Comparison of ENCODE assay signal across 28 mouse cellular contexts in the genomic region with DNA sequence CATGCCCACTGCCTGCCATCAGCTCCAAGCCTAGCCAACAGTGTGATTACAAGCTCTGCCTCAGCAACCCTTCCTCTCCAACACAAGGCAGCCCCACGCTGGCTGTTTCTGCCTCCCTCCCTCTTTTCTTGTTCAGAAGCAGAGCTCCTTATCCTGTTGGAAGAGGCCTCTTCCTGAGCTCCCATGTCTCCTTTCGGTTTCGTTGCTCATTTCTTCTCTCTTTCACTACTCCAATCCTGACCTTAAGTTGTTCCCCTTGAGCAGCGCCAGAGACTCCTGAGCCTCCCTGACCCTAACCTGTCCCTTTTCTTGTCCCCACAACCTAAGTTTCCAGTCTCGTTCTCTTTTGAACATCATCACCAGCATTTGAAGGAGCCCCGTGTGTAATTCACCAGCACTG. TPM values are rescaled to one million over a fixed set of nuclear protein-coding genes. Genes with fewer than 3 reads are reported as not detected.
DNase-seq lines count a peak whose midpoint lies in the region; ATAC-seq and TF ChIP-seq lines count a peak whose summit lies in the region.
"Had no signal": no experiment of that assay in that cellular context is flagged by ENCODE, and none has a peak within 500 bp of the region (broad histone marks: within the 10 kb centered on the region; RNA-seq: fewer than 3 reads in every experiment).

No protein-coding gene starts in this region.

- H3K27ac ChIP-seq in liver, adult 2 months (replicated peaks; ENCODE audit: insufficient read depth, low read depth, low read length): peak overlapping the region; percentile 46; the same call in 1 of the 2 replicates
- H3K27ac ChIP-seq in macrophage: peak overlapping the region; percentile 15
- H3K27ac ChIP-seq: embryonic facial prominence, embryonic 13.5 days; forebrain, embryonic 10.5 days; hindbrain, embryonic 14.5 days; limb, embryonic 10.5 days; limb, embryonic 15.5 days; midbrain, embryonic 10.5 days; midbrain, embryonic 15.5 days; neural tube, embryonic 15.5 days had no signal

- no peak for TF ChIP-seq CTCF in liver, adult 2 months (IDR thresholded peaks at IDR 0.05; ENCODE audit: low read depth, low read length)
- TF ChIP-seq CTCF in lung, adult 2 months (IDR thresholded peaks at IDR 0.05; ENCODE audit: insufficient read depth, low read length): no peak

- DNase-seq in liver, adult 2 months (ENCODE audit: extremely low read depth, low read depth, low spot score): peak; percentile 23
- DNase-seq in liver: no peak
- DNase-seq in 416B (ENCODE audit: low read depth): peak; percentile 17
- peak; percentile 75 for DNase-seq in A20 (ENCODE audit: low read depth, low spot score)
- DNase-seq in lung, adult 2 months: no peak
- DNase-seq: adrenal gland, postnatal 25 days; cerebellum, adult 11-12 months; cerebellum, postnatal 10 days; heart, postnatal 10 days; kidney, adult 11 months; kidney, postnatal 14 days; layer of hippocampus, adult 9-11 months; lung, postnatal 4 days; retina, postnatal 1 day; right cerebral cortex, postnatal 14 days; thymus, postnatal 36 days had no signal

- 62% methylated on average over 6 of the region's 6 CpGs for WGBS in liver, adult 2 months
- WGBS in macrophage (ENCODE audit: missing documents): 31% methylated on average over 6 of the region's 6 CpGs
- 49% methylated on average over 6 of the region's 6 CpGs for WGBS in lung, adult 2 months

- no peaks in the 10 kb centered on the region for H3K4me1 ChIP-seq in liver, adult 2 months (ENCODE audit: control insufficient read depth, insufficient read depth, low read length)
- peaks cover 2% of the 10 kb centered on the region; the same call in 1 of the 2 replicates for H3K4me1 ChIP-seq in lung, adult 2 months (ENCODE audit: control insufficient read depth, insufficient read depth, low read length)
- H3K4me1 ChIP-seq: embryonic facial prominence, embryonic 13.5 days; limb, embryonic 10.5 days; limb, embryonic 15.5 days; midbrain, embryonic 15.5 days; neural tube, embryonic 15.5 days had no signal

- ATAC-seq in inflammation-experienced regulatory T-cells, adult 6 months: no peak
- ATAC-seq: forebrain, embryonic 16.5 days; lung, postnatal 0 days; midbrain, embryonic 15.5 days had no signal

- no peaks in the 10 kb centered on the region for H3K27me3 ChIP-seq in liver, adult 2 months (ENCODE audit: control insufficient read depth, insufficient read depth, low read length)
- H3K27me3 ChIP-seq: neural tube, embryonic 15.5 days had no signal

- no peak overlapping the region for H3K9ac ChIP-seq in liver, adult 2 months (ENCODE audit: low read depth, low read length)
- H3K9ac ChIP-seq: embryonic facial prominence, embryonic 13.5 days; hindbrain, embryonic 14.5 days; limb, embryonic 15.5 days; midbrain, embryonic 15.5 days; neural tube, embryonic 15.5 days had no signal

- TF ChIP-seq POLR2A in liver, adult 2 months (IDR thresholded peaks at IDR 0.05; ENCODE audit: extremely low read depth, insufficient read depth, low read length): no peak
- no peak for TF ChIP-seq POLR2A in lung, adult 2 months (IDR thresholded peaks at IDR 0.05; ENCODE audit: borderline replicate concordance, extremely low read depth, low read depth, low read length)

- no peak overlapping the region for H3K4me3 ChIP-seq in liver, adult 2 months (ENCODE audit: insufficient read depth, low read depth, low read length)
- no peak overlapping the region for H3K4me3 ChIP-seq in macrophage (ENCODE audit: inconsistent target)
- no peak overlapping the region for H3K4me3 ChIP-seq in lung, adult 2 months (replicated peaks; ENCODE audit: extremely low read depth, low read depth, low read length)
- H3K4me3 ChIP-seq: embryonic facial prominence, embryonic 13.5 days; forebrain, embryonic 10.5 days; limb, embryonic 10.5 days; limb, embryonic 15.5 days; midbrain, embryonic 10.5 days; midbrain, embryonic 15.5 days; neural tube, embryonic 15.5 days had no signal

- H3K36me3 ChIP-seq in liver, adult 2 months (ENCODE audit: control insufficient read depth, insufficient read depth, low read length): no peaks in the 10 kb centered on the region
- H3K36me3 ChIP-seq in macrophage (ENCODE audit: inconsistent target): no peaks in the 10 kb centered on the region
- H3K36me3 ChIP-seq: embryonic facial prominence, embryonic 13.5 days; forebrain, embryonic 10.5 days; limb, embryonic 10.5 days; limb, embryonic 15.5 days; midbrain, embryonic 10.5 days; midbrain, embryonic 15.5 days; neural tube, embryonic 15.5 days had no signal

- no peaks in the 10 kb centered on the region for H3K79me2 ChIP-seq in liver, adult 2 months (ENCODE audit: control insufficient read depth, insufficient read depth, low read length)
- H3K79me2 ChIP-seq in macrophage (ENCODE audit: inconsistent target): no peaks in the 10 kb centered on the region

RNA-seq across cellular contexts. Expression of gene Cd180, which starts 29.3 kb away (rescaled TPM):
- total RNA-seq in liver, adult 2 months (2014; rRNA removed): 1.6 and 2.6 TPM in 2 replicates
- 1.1 and 2.1 TPM in 2 replicates for polyA plus RNA-seq in liver, adult 2 months (2012; rRNA removed)
- total RNA-seq in macrophage (2018; cell fraction: chromatin; rRNA removed): 1,000 to 10,000 TPM in 1 of 26 experiments, 100 to 1,000 TPM in 25; 201 to 1,028 (median 508) TPM
- total RNA-seq in macrophage (2018; cell fraction: cytosol; rRNA removed): 100 to 1,000 TPM; 376 to 879 (median 604) TPM
- 1,000 to 10,000 TPM in 4 of 26 experiments, 100 to 1,000 TPM in 22; 480 to 1,145 (median 738) TPM for total RNA-seq in macrophage (2018; cell fraction: nucleus; rRNA removed)
- polyA plus RNA-seq in macrophage (2018): 303 to 726 TPM (median 382 TPM) in 3 replicates
- polyA plus RNA-seq in inflammation-experienced regulatory T-cells, adult 6 months (2017; shearing (Covaris generic)): under 1 TPM in 2 of 3 experiments, not detected in 1; 0.21 to 0.99 TPM
- polyA plus RNA-seq in lung, adult 2 months (2012; rRNA removed): 2.8 and 3.9 TPM in 2 replicates

Comparison
In these comparisons a context has a peak if more than half of its experiments do, and no peak if none do; other contexts are left out.
1. DNase-seq: peak in liver, adult 2 months (single experiment), 416B (single experiment) and A20 (single experiment); none in liver (single experiment) and lung, adult 2 months (single experiment).
2. RNA of gene Cd180, which starts 29.3 kb away (polyA plus RNA-seq): 303 to 726 TPM in macrophage; 2.8 to 3.9 TPM in lung, adult 2 months, 1.1 to 2.1 TPM in liver, adult 2 months and 0.21 to 0.99 TPM in inflammation-experienced regulatory T-cells, adult 6 months; every median in the first group is over 10 times any median in the second.